In genomic region chr19:20344052-20344451, GRCm38 (mm10) we compare ENCODE assay signal across 18 mouse cellular contexts. TPM values are rescaled to one million over a fixed set of nuclear protein-coding genes. Genes with fewer than 3 reads are reported as not detected.
DNase-seq lines count a peak whose midpoint lies in the region; ATAC-seq lines count a peak whose summit lies in the region.
"Had no signal": no experiment of that assay in that cellular context is flagged by ENCODE, and none has a peak within 500 bp of the region (broad histone marks: within the 10 kb centered on the region; RNA-seq: fewer than 3 reads in every experiment).

No protein-coding gene starts in this region.

- peak overlapping the region; percentile 8; the same call in 1 of the 2 replicates for H3K4me2 ChIP-seq in hindbrain, embryonic 15.5 days
- no peak overlapping the region for H3K4me2 ChIP-seq in hindbrain, embryonic 11.5 days (replicated peaks; ENCODE audit: low read depth, low read length)
- 0 out of 2 replicates have a peak overlapping the region, but pooled peaks have one; percentile 31 for H3K4me2 ChIP-seq in midbrain, embryonic 12.5 days (replicated peaks)
- peak overlapping the region; percentile 34 for H3K4me2 ChIP-seq in midbrain, embryonic 15.5 days
- H3K4me2 ChIP-seq: forebrain, embryonic 12.5 days; intestine, embryonic 15.5 days; kidney, embryonic 15.5 days; limb, embryonic 15.5 days; liver, embryonic 15.5 days had no signal

- H3K9ac ChIP-seq in hindbrain, embryonic 15.5 days = no peak overlapping the region
- no peak overlapping the region for H3K9ac ChIP-seq in hindbrain, embryonic 11.5 days (ENCODE audit: low read depth, low read length)
- no peak overlapping the region for H3K9ac ChIP-seq in midbrain, embryonic 12.5 days (replicated peaks)
- no peak overlapping the region for H3K9ac ChIP-seq in midbrain, embryonic 15.5 days
- H3K9ac ChIP-seq: forebrain, embryonic 12.5 days; intestine, embryonic 15.5 days; kidney, embryonic 15.5 days; limb, embryonic 15.5 days; liver, embryonic 15.5 days had no signal

- whole genome bisulfite sequencing in hindbrain, embryonic 15.5 days = 70% methylated on average over 10 of the region's 10 CpGs
- 87% methylated on average over 10 of the region's 10 CpGs for WGBS in hindbrain, embryonic 11.5 days
- WGBS in midbrain, embryonic 12.5 days = 81% methylated on average over 10 of the region's 10 CpGs
- WGBS in midbrain, embryonic 10.5 days = 90% methylated on average over 10 of the region's 10 CpGs
- WGBS in midbrain, embryonic 15.5 days = 58% methylated on average over 10 of the region's 10 CpGs

- no peak for DNase-seq in hindbrain, embryonic 11.5 days (ENCODE audit: low spot score)
- no peak for DNase-seq in midbrain, embryonic 10.5 days (ENCODE audit: low spot score)
- no peak for DNase-seq in kidney, postnatal 4 days
- no peak for DNase-seq in adrenal gland, postnatal 14 days
- DNase-seq: adrenal gland, postnatal 36 days; B cell, adult 2 months; gastrocnemius, postnatal 25 days; heart, adult 2 months; heart, postnatal 36 days; thymus, adult 2 months had no signal

- H3K4me1 ChIP-seq in hindbrain, embryonic 15.5 days (replicated peaks) = no peaks in the 10 kb centered on the region
- no peaks in the 10 kb centered on the region for H3K4me1 ChIP-seq in hindbrain, embryonic 11.5 days (replicated peaks; ENCODE audit: control insufficient read depth, insufficient read depth, low read length)
- 0 out of 2 replicates have a peak, but pooled peaks cover 3% of the 10 kb centered on the region for H3K4me1 ChIP-seq in midbrain, embryonic 12.5 days
- H3K4me1 ChIP-seq in midbrain, embryonic 10.5 days = no peaks in the 10 kb centered on the region
- H3K4me1 ChIP-seq in midbrain, embryonic 15.5 days = peaks cover 9% of the 10 kb centered on the region; the same call in 1 of the 2 replicates
- H3K4me1 ChIP-seq: forebrain, embryonic 12.5 days; intestine, embryonic 15.5 days; kidney, embryonic 15.5 days; limb, embryonic 15.5 days; liver, embryonic 15.5 days had no signal

- no peaks in the 10 kb centered on the region for H3K27me3 ChIP-seq in hindbrain, embryonic 15.5 days
- no peaks in the 10 kb centered on the region for H3K27me3 ChIP-seq in hindbrain, embryonic 11.5 days (ENCODE audit: control insufficient read depth, insufficient read depth, low read length)
- H3K27me3 ChIP-seq in midbrain, embryonic 12.5 days = no peaks in the 10 kb centered on the region
- H3K27me3 ChIP-seq in midbrain, embryonic 10.5 days (ENCODE audit: low read depth, poor library complexity, severe bottlenecking) = no peaks in the 10 kb centered on the region
- no peaks in the 10 kb centered on the region for H3K27me3 ChIP-seq in midbrain, embryonic 15.5 days (replicated peaks)
- H3K27me3 ChIP-seq: forebrain, embryonic 12.5 days; intestine, embryonic 15.5 days; kidney, embryonic 15.5 days; limb, embryonic 15.5 days; liver, embryonic 15.5 days had no signal

- no peak overlapping the region for H3K4me3 ChIP-seq in hindbrain, embryonic 15.5 days
- no peak overlapping the region for H3K4me3 ChIP-seq in hindbrain, embryonic 11.5 days (ENCODE audit: low read depth, low read length)
- H3K4me3 ChIP-seq in midbrain, embryonic 12.5 days = no peak overlapping the region
- no peak overlapping the region for H3K4me3 ChIP-seq in midbrain, embryonic 10.5 days
- 0 out of 2 replicates have a peak overlapping the region, but pooled peaks have one; percentile 10 for H3K4me3 ChIP-seq in midbrain, embryonic 15.5 days
- H3K4me3 ChIP-seq: forebrain, embryonic 12.5 days; heart, adult 2 months; intestine, embryonic 15.5 days; kidney, embryonic 15.5 days; limb, embryonic 15.5 days; liver, embryonic 15.5 days had no signal

- no peaks in the 10 kb centered on the region for H3K9me3 ChIP-seq in hindbrain, embryonic 15.5 days
- H3K9me3 ChIP-seq in hindbrain, embryonic 11.5 days (ENCODE audit: control insufficient read depth, low read length) = no peaks in the 10 kb centered on the region
- no peaks in the 10 kb centered on the region for H3K9me3 ChIP-seq in midbrain, embryonic 12.5 days
- H3K9me3 ChIP-seq in midbrain, embryonic 10.5 days (replicated peaks) = no peaks in the 10 kb centered on the region
- no peaks in the 10 kb centered on the region for H3K9me3 ChIP-seq in midbrain, embryonic 15.5 days
- H3K9me3 ChIP-seq: forebrain, embryonic 12.5 days; intestine, embryonic 15.5 days; kidney, embryonic 15.5 days; limb, embryonic 15.5 days; liver, embryonic 15.5 days had no signal

- H3K27ac ChIP-seq in hindbrain, embryonic 15.5 days (replicated peaks) = 0 out of 2 replicates have a peak overlapping the region, but pooled peaks have one; percentile 1
- H3K27ac ChIP-seq in hindbrain, embryonic 11.5 days (ENCODE audit: low read depth, low read length) = no peak overlapping the region
- no peak overlapping the region for H3K27ac ChIP-seq in midbrain, embryonic 12.5 days (replicated peaks)
- H3K27ac ChIP-seq in midbrain, embryonic 10.5 days (replicated peaks) = no peak overlapping the region
- peak overlapping the region; percentile 74 for H3K27ac ChIP-seq in midbrain, embryonic 15.5 days
- H3K27ac ChIP-seq: forebrain, embryonic 12.5 days; heart, adult 2 months; intestine, embryonic 15.5 days; kidney, embryonic 15.5 days; limb, embryonic 15.5 days; liver, embryonic 15.5 days had no signal

- ATAC-seq in hindbrain, embryonic 15.5 days (ENCODE audit: low FRiP score, low read depth) = peak; percentile 13; the same call in 1 of the 2 replicates
- ATAC-seq in hindbrain, embryonic 11.5 days (ENCODE audit: low FRiP score) = no peak
- ATAC-seq in midbrain, embryonic 12.5 days (ENCODE audit: low FRiP score, low read depth) = no peak
- peak; percentile 76 for ATAC-seq in midbrain, embryonic 15.5 days (replicated peaks)
- ATAC-seq: intestine, embryonic 15.5 days had no signal

- H3K36me3 ChIP-seq in hindbrain, embryonic 15.5 days = no peaks in the 10 kb centered on the region
- H3K36me3 ChIP-seq in hindbrain, embryonic 11.5 days (ENCODE audit: control insufficient read depth, insufficient read depth, low read length) = no peaks in the 10 kb centered on the region
- H3K36me3 ChIP-seq in midbrain, embryonic 12.5 days = no peaks in the 10 kb centered on the region
- no peaks in the 10 kb centered on the region for H3K36me3 ChIP-seq in midbrain, embryonic 10.5 days
- H3K36me3 ChIP-seq in midbrain, embryonic 15.5 days (replicated peaks) = no peaks in the 10 kb centered on the region
- H3K36me3 ChIP-seq: forebrain, embryonic 12.5 days; intestine, embryonic 15.5 days; kidney, embryonic 15.5 days; limb, embryonic 15.5 days; liver, embryonic 15.5 days had no signal

RNA-seq across cellular contexts. Expression of gene Anxa1, which starts 46.7 kb away (rescaled TPM):
- polyA plus RNA-seq in hindbrain, embryonic 15.5 days (2015; fragmentation: Nextera tagmentation; extraction: Ambion mirVana) = 11.8 and 11.9 TPM in 2 replicates
- 4.5 and 7.8 TPM in 2 replicates for polyA plus RNA-seq in hindbrain, embryonic 11.5 days (2014; fragmentation: Nextera tagmentation; extraction: Ambion mirVana)
- polyA plus RNA-seq in midbrain, embryonic 12.5 days (2016; fragmentation: Nextera tagmentation; extraction: Ambion mirVana) = 5.2 and 7.8 TPM in 2 replicates
- polyA plus RNA-seq in midbrain, embryonic 10.5 days (2016; fragmentation: Nextera tagmentation; extraction: Ambion mirVana) = 1.6 and 3.1 TPM in 2 replicates
- 9.2 and 12.3 TPM in 2 replicates for polyA plus RNA-seq in midbrain, embryonic 15.5 days (2015; fragmentation: Nextera tagmentation; extraction: Ambion mirVana)
- 20.9 and 22.8 TPM in 2 replicates for total RNA-seq in adrenal gland, postnatal 14 days (2021)

Comparison
In these comparisons a context has a peak if more than half of its experiments do, and no peak if none do; other contexts are left out.
1. ATAC-seq: peak in hindbrain, embryonic 15.5 days (single experiment) and midbrain, embryonic 15.5 days (single experiment); none in hindbrain, embryonic 11.5 days (single experiment) and midbrain, embryonic 12.5 days (single experiment).
2. H3K27ac ChIP-seq: peak in hindbrain, embryonic 15.5 days (single experiment) and midbrain, embryonic 15.5 days (single experiment); none in hindbrain, embryonic 11.5 days (single experiment), midbrain, embryonic 12.5 days (single experiment) and midbrain, embryonic 10.5 days (single experiment).